Mouse (Mus musculus): ENCODE data around the gene Lrtm1. TPM values are rescaled to one million over a fixed set of nuclear protein-coding genes. Genes with fewer than 3 reads are reported as not detected.
A peak's percentile ranks its signal among the peaks of the same experiment; 100 is the strongest.

Gene Lrtm1
- polyA plus RNA-seq, 1 experiment from 2014 or later, result not detected

DNA sequence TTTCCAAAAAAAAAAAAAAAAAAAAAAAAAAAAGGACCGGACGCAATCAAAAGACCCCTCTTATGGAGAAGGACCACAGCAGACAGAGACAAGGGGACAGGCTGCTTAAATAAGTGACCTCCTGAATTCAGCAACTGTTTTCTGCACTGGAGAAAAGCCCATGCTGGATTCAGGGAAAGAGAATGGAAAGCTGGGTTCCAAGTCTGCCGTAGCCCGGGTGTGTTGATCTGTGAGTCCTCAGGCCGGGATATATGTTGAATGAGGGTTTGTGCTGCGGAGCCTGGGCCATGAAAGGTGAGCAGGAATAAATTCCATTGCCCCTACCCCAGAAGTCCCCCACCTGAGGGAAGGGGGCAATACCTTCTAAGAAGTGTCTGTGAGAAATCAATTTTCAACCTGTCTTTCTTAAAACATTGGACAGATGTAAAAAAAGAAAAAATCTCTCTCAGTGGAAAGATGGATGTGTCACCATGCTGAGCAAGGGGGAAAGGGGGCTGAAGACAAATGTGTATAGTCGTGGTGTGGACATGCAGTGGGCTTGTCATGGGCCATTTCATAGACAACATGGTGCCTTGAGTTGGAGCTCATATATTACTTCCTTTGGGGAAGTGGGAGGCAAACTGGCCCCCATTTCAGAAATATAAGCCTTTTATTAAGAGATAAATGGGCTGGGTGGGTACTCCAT lies 450 bp downstream of the Lrtm1 start:
- no peaks in the 10 kb centered on the region for H3K36me3 ChIP-seq
- no peaks in the 10 kb centered on the region for H3K9me3 ChIP-seq
- H3K27me3 ChIP-seq (replicated peaks), result no peaks in the 10 kb centered on the region
- H3K4me3 ChIP-seq (replicated peaks), result no peak overlapping the region
- no peak overlapping the region for H3K27ac ChIP-seq
- no peak overlapping the region for H3K9ac ChIP-seq
- H3K4me2 ChIP-seq (replicated peaks), result no peak overlapping the region
- WGBS, result 66% methylated on average over 7 of the region's 7 CpGs
- no peaks in the 10 kb centered on the region for H3K4me1 ChIP-seq (replicated peaks)
- ATAC-seq, result no peak

DNA sequence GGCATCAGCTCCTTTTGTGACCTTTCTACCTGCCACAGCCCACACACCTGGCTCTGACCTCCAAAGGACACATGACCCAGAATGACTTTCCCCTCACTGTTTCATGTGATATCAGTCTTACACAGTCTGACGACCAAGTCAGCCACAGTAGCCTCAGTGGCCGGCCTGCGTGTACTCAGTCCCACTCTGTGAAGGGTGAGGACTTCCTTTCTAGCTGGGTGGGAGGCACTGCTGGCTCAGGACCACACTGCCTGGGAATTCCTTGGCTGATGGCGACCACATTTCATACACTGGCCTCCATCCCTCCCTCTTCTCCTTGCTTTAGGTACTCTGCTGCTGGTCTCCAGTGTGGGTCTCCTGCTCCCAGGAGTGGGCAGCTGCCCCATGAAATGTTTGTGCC lies 3.3 kb downstream of the Lrtm1 start:
- Histone ChIP-seq H3K4me1 (replicated peaks) (no peaks in the 10 kb centered on the region), H3K9ac (no peak overlapping the region), H3K9me3 (no peaks in the 10 kb centered on the region), H3K36me3 (no peaks in the 10 kb centered on the region), H3K4me3 (replicated peaks) (no peak overlapping the region), H3K4me2 (replicated peaks) (no peak overlapping the region), H3K27me3 (replicated peaks) (no peaks in the 10 kb centered on the region), H3K27ac (no peak overlapping the region)
- WGBS, result 85% methylated on average over 4 of the region's 4 CpGs
- no peak for ATAC-seq

DNA sequence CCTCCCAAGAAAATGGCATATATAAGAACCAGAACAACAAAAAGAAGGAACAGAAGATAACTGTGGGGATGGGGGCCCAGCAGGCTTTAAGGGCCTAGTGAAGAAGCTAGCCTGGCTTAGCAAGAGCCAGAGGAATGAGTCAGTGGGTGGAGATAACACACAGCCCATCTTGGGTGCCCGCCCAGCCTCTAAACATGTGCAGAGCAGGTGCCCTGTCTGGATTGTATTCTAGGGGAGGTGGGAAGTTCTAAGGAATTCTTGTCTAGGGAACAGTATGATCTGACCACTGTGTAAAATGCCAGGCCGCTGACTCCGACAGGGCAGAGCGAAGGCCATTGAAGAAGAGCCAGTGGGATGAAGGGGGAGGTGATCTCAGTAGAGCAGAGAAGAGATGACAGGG lies 5.2 kb downstream of the Lrtm1 start:
- no peak overlapping the region for H3K4me3 ChIP-seq (replicated peaks)
- H3K27me3 ChIP-seq (replicated peaks), result no peaks in the 10 kb centered on the region
- H3K4me1 ChIP-seq (replicated peaks), result no peaks in the 10 kb centered on the region
- H3K4me2 ChIP-seq (replicated peaks), result no peak overlapping the region
- no peak overlapping the region for H3K9ac ChIP-seq
- 95% methylated on average over 4 of the region's 4 CpGs for WGBS
- no peaks in the 10 kb centered on the region for H3K36me3 ChIP-seq
- H3K27ac ChIP-seq, result no peak overlapping the region
- no peak for ATAC-seq
- H3K9me3 ChIP-seq, result no peaks in the 10 kb centered on the region

DNA sequence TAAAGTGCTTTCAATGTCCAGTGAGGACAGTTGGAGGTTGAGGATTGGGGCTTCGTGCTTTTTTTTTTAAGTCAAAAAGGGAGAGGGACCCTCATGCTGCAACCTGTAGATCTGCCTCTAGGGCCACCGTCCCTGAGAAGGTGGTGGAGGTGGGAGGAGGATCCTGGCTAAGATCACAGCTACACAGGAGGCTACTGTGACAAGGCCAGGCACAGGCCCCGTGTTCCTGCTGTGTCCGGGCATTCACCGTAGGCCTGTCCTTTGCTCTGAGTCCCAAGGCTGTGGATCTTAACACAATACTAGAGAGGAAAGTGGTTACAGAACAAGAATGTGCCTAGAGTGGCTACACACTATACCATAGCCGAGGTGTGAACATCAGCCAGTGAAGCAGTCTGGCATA lies 7.3 kb downstream of the Lrtm1 start:
- Histone ChIP-seq H3K27me3 (replicated peaks) (no peaks in the 10 kb centered on the region), H3K27ac (no peak overlapping the region), H3K36me3 (no peaks in the 10 kb centered on the region), H3K4me2 (replicated peaks) (no peak overlapping the region), H3K9ac (no peak overlapping the region), H3K9me3 (no peaks in the 10 kb centered on the region), H3K4me3 (replicated peaks) (no peak overlapping the region), H3K4me1 (replicated peaks) (no peaks in the 10 kb centered on the region)
- no peak for ATAC-seq
- WGBS, result 76% methylated on average over 6 of the region's 6 CpGs

GRCm38 (mm10) chr14:29027276-29027675 lies 9.3 kb downstream of the Lrtm1 start:
- Histone ChIP-seq H3K27ac (no peak overlapping the region), H3K4me2 (replicated peaks) (no peak overlapping the region), H3K4me3 (replicated peaks) (no peak overlapping the region), H3K4me1 (replicated peaks) (no peaks in the 10 kb centered on the region), H3K9me3 (no peaks in the 10 kb centered on the region), H3K36me3 (no peaks in the 10 kb centered on the region), H3K9ac (no peak overlapping the region), H3K27me3 (replicated peaks) (no peaks in the 10 kb centered on the region)
- ATAC-seq, result no peak
- WGBS, result 87% methylated on average over 5 of the region's 5 CpGs

DNA sequence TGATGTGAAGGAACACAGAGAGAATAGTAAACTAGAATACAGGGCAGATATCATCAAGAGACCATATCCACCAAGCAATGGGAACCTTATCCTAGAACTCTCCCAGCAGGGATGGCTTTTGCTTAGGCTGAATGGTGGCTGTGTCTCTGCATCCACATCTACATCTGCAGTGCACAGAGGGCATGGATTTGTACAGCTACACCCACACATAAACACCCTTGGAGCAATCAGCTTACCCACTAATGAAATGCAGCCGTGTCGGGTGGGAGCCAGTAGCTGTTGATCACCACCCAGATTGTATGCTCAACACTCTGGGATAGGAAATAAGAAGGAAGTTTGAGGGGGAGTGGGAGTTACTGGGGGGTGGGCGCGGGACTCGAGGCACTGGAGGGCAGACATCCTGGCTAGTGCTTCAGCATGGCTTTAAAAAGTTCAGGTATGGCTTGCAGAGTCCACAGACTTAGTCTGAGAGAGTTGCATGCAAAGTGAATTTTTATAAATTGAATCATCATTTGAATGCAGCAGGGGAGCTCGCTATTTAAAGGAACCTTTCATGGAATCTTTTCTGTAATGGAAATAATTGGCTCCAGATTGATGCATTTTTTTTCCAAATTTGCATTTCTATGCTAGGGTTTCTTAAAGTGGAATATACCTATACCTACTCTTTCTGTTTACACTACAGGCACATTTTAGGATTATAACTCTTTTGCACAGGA lies 10.5 kb downstream of the Lrtm1 start:
- no peaks in the 10 kb centered on the region for H3K9me3 ChIP-seq
- 82% methylated on average over 6 of the region's 6 CpGs for WGBS
- H3K27me3 ChIP-seq (replicated peaks), result no peaks in the 10 kb centered on the region
- H3K4me1 ChIP-seq (replicated peaks), result no peaks in the 10 kb centered on the region
- ATAC-seq, result no peak
- H3K36me3 ChIP-seq, result no peaks in the 10 kb centered on the region
- H3K4me2 ChIP-seq (replicated peaks), result no peak overlapping the region
- no peak overlapping the region for H3K9ac ChIP-seq
- no peak overlapping the region for H3K4me3 ChIP-seq (replicated peaks)
- H3K27ac ChIP-seq, result no peak overlapping the region

DNA sequence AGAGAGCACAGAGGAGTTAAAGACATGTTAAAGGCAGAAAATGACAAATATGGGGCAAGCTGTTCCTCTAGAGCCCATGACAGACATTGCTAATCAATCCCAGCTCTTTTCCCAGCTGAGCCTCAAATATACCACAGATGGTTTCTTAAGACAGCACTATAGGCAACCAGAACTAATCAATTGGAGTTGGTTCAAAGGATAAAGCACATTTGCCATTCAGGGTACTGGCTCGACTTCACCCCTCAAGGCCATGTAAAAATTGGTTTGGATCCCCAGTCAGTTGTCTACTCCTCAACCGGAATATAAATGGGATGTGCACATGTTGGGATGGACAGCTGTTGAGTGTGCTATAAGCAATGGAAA lies 11.1 kb downstream of the Lrtm1 start:
- H3K9ac ChIP-seq, result no peak overlapping the region
- no peaks in the 10 kb centered on the region for H3K9me3 ChIP-seq
- WGBS, result 95% methylated on average over 2 of the region's 2 CpGs
- H3K36me3 ChIP-seq, result no peaks in the 10 kb centered on the region
- H3K4me1 ChIP-seq (replicated peaks), result no peaks in the 10 kb centered on the region
- no peak overlapping the region for H3K4me3 ChIP-seq (replicated peaks)
- H3K27ac ChIP-seq, result no peak overlapping the region
- ATAC-seq, result no peak
- H3K27me3 ChIP-seq (replicated peaks), result no peaks in the 10 kb centered on the region
- H3K4me2 ChIP-seq (replicated peaks), result no peak overlapping the region

DNA sequence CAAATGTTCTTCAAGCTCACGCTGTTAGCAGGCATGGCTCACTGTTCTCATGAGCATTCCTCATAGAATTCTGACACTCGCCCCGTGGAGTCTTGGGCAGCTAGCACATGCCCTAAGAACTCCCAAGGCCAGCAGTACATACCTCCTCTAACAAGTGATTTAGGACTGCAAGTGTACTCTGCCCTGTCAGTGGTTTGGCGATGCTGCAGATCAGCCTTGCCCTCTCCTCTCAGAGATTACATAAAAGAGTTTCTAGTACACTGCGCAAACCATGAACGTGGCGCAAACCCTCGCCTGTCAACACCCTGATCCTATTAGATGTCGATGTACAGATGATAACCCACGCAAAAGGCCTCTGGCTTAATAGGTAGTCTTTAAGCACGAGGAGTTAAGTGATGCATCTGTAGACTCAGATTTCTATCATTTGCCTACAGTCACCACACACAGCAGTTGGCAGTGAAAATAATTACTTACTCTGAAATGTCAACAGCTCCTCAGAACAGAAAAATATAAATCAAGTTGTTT lies 11.9 kb downstream of the Lrtm1 start:
- Histone ChIP-seq H3K9me3 (no peaks in the 10 kb centered on the region), H3K4me1 (replicated peaks) (no peaks in the 10 kb centered on the region), H3K4me2 (replicated peaks) (no peak overlapping the region), H3K9ac (no peak overlapping the region), H3K27ac (no peak overlapping the region), H3K27me3 (replicated peaks) (no peaks in the 10 kb centered on the region), H3K36me3 (no peaks in the 10 kb centered on the region), H3K4me3 (replicated peaks) (no peak overlapping the region)
- ATAC-seq, result no peak
- 75% methylated on average over 11 of the region's 11 CpGs for WGBS

GRCm38 (mm10) chr14:29030519-29030918 lies 12.5 kb downstream of the Lrtm1 start:
- Histone ChIP-seq H3K36me3 (no peaks in the 10 kb centered on the region), H3K4me3 (replicated peaks) (no peak overlapping the region), H3K9ac (no peak overlapping the region), H3K27ac (no peak overlapping the region), H3K27me3 (replicated peaks) (no peaks in the 10 kb centered on the region), H3K4me1 (replicated peaks) (no peaks in the 10 kb centered on the region), H3K9me3 (no peaks in the 10 kb centered on the region), H3K4me2 (replicated peaks) (no peak overlapping the region)
- no peak for ATAC-seq
- 72% methylated on average over 9 of the region's 9 CpGs for WGBS

GRCm38 (mm10) chr14:29031858-29032395 lies 13.9 kb downstream of the Lrtm1 start:
- WGBS, result 90% methylated on average over 1 of the region's 1 CpGs
- Histone ChIP-seq H3K9ac (no peak overlapping the region), H3K27me3 (replicated peaks) (no peaks in the 10 kb centered on the region), H3K4me2 (replicated peaks) (no peak overlapping the region), H3K4me3 (replicated peaks) (no peak overlapping the region), H3K4me1 (replicated peaks) (no peaks in the 10 kb centered on the region), H3K36me3 (no peaks in the 10 kb centered on the region), H3K27ac (no peak overlapping the region), H3K9me3 (no peaks in the 10 kb centered on the region)
- ATAC-seq, result peak; percentile 53; the same call in 1 of the 2 replicates

DNA sequence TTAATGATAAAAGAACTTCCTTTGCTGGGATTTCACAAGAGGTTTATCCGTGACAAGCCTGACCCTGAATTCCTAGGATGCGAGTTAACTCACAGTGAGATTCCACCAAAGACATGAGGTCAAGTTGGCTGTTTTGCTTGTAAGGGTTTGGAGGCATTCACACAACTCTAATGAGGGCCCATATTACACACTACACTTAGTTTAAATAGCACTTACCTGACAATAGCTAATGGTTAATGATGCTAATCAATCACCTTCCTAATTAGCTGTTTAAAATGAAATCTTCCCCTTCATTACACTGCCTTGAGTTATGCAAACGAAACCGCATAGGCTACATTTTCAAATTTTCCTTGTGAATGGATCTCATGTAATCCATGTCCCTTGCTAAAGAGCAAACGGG lies 20.2 kb downstream of the Lrtm1 start:
- WGBS, result 78% methylated on average over 5 of the region's 5 CpGs
- Histone ChIP-seq H3K4me1 (replicated peaks) (no peaks in the 10 kb centered on the region), H3K27me3 (replicated peaks) (no peaks in the 10 kb centered on the region), H3K9me3 (no peaks in the 10 kb centered on the region), H3K4me2 (replicated peaks) (no peak overlapping the region), H3K4me3 (replicated peaks) (no peak overlapping the region), H3K9ac (no peak overlapping the region), H3K27ac (no peak overlapping the region), H3K36me3 (no peaks in the 10 kb centered on the region)
- no peak for ATAC-seq

- ATAC-seq, result no peak
- Histone ChIP-seq H3K4me3 (replicated peaks) (no peak overlapping the region), H3K27me3 (replicated peaks) (no peaks in the 10 kb centered on the region), H3K9ac (no peak overlapping the region), H3K9me3 (no peaks in the 10 kb centered on the region), H3K27ac (no peak overlapping the region), H3K4me1 (replicated peaks) (no peaks in the 10 kb centered on the region), H3K36me3 (no peaks in the 10 kb centered on the region), H3K4me2 (replicated peaks) (no peak overlapping the region)
- 64% methylated on average over 9 of the region's 9 CpGs for WGBS
Observed at GRCm38 (mm10) chr14:29040606-29041364, 22.8 kb downstream of the Lrtm1 start.

Measured in intestine, embryonic 15.5 days (tissue).